In genomic region chr17:29632312-29632711, GRCm38 (mm10) we compare ENCODE assay signal across 22 mouse cellular contexts.
"Had no signal": no experiment of that assay in that cellular context is flagged by ENCODE, and none has a peak within 500 bp of the region (broad histone marks: within the 10 kb centered on the region; RNA-seq: fewer than 3 reads in every experiment).

No protein-coding gene starts in this region.

- H3K9ac ChIP-seq: heart, embryonic 12.5 days; hindbrain, embryonic 13.5 days; hindbrain, embryonic 15.5 days; limb, embryonic 13.5 days; limb, embryonic 15.5 days; liver, embryonic 12.5 days; liver, embryonic 14.5 days had no signal

- DNase-seq: gastrocnemius, postnatal 14 days; gastrocnemius, postnatal 36 days; heart, adult 18-20 months; heart, postnatal 10 days; heart, postnatal 36 days; kidney, adult 11 months; kidney, adult 8-10 months; kidney, postnatal 10 days; kidney, postnatal 25 days; kidney, postnatal 4 days; layer of hippocampus, postnatal 36 days; left cerebral cortex, postnatal 4 days had no signal

- H3K27ac ChIP-seq: heart, embryonic 10.5 days; hindbrain, embryonic 13.5 days; hindbrain, embryonic 15.5 days; hindbrain, postnatal 0 days; layer of hippocampus, adult 2 months; limb, embryonic 13.5 days; limb, embryonic 15.5 days; liver, embryonic 12.5 days; liver, embryonic 14.5 days had no signal

- H3K9me3 ChIP-seq: heart, embryonic 10.5 days; heart, embryonic 12.5 days; hindbrain, embryonic 13.5 days; hindbrain, embryonic 15.5 days; limb, embryonic 13.5 days; limb, embryonic 15.5 days; liver, embryonic 12.5 days had no signal

- H3K27me3 ChIP-seq: heart, embryonic 12.5 days; hindbrain, embryonic 13.5 days; hindbrain, embryonic 15.5 days; limb, embryonic 13.5 days; limb, embryonic 15.5 days; liver, embryonic 12.5 days had no signal

- H3K4me3 ChIP-seq: heart, embryonic 10.5 days; heart, embryonic 12.5 days; hindbrain, embryonic 13.5 days; hindbrain, embryonic 15.5 days; layer of hippocampus, adult 2 months; limb, embryonic 13.5 days; limb, embryonic 15.5 days; liver, embryonic 12.5 days had no signal

- H3K4me1 ChIP-seq: hindbrain, embryonic 13.5 days; hindbrain, embryonic 15.5 days; limb, embryonic 13.5 days; limb, embryonic 15.5 days had no signal
